Mouse (Mus musculus) E14TG2a.4 (cell line): Measurements from ENCODE around the gene Hinfp.

Experiments
- H3K27me3 ChIP-seq: 2 replicates; pipeline ENCODE4 v1.6.1; 2014; ENCODE audit warnings: low read length, control low read depth; ENCODE audit not compliant: insufficient read depth
- H3K36me3 ChIP-seq: 2 replicates; pipeline ENCODE4 v1.6.1; 2014; ENCODE audit warnings: low read length, control low read depth; ENCODE audit not compliant: insufficient read depth
- H3K4me1 ChIP-seq: replicated peaks from 2 replicates; pipeline ENCODE4 v1.6.1; 2014; ENCODE audit warnings: low read depth, low read length, control low read depth
- H3K4me3 ChIP-seq: replicated peaks from 2 replicates; pipeline ENCODE4 v1.5.1; 2014; ENCODE audit warnings: mild to moderate bottlenecking, low read length
- H3K9me3 ChIP-seq: 2 replicates; pipeline ENCODE4 v1.6.1; 2014; ENCODE audit warnings: low read length, control low read depth
- CTCF ChIP-seq: conservative IDR thresholded peaks from 2 replicates; pipeline ENCODE4 v1.5.1; 2014; ENCODE audit warnings: low read length
- NANOG ChIP-seq: IDR thresholded peaks from 2 replicates; pipeline ENCODE4 v1.6.1; 2014; ENCODE audit warnings: borderline replicate concordance, low read length, mixed read lengths
- POU5F1 ChIP-seq: IDR thresholded peaks from 2 replicates; pipeline ENCODE4 v1.6.1; 2014; ENCODE audit warnings: low read length, borderline replicate concordance

The Hinfp gene

GRCm38 (mm10) chr9:44249181-44250146 is 56.0 kb downstream of the Hinfp start:
- peak; percentile 24 for TF ChIP-seq CTCF
- TF ChIP-seq POU5F1 = no peak
- TF ChIP-seq NANOG = no peak
- no peaks in the 10 kb centered on the region for H3K36me3 ChIP-seq
- peaks cover 54% of the 10 kb centered on the region for H3K27me3 ChIP-seq
- H3K4me1 ChIP-seq = peaks cover 58% of the 10 kb centered on the region
- H3K9me3 ChIP-seq = no peaks in the 10 kb centered on the region
- peak overlapping the region; percentile 55 for H3K4me3 ChIP-seq

GRCm38 (mm10) chr9:44247907-44248306 is 57.6 kb downstream of the Hinfp start:
- TF ChIP-seq POU5F1 (no peak), NANOG (no peak), CTCF (no peak)
- H3K9me3 ChIP-seq = no peaks in the 10 kb centered on the region
- H3K4me1 ChIP-seq = peaks cover 50% of the 10 kb centered on the region

GRCm38 (mm10) chr9:44243621-44244020 is 61.9 kb downstream of the Hinfp start:
- no peak overlapping the region for H3K4me3 ChIP-seq
- TF ChIP-seq CTCF = no peak
- no peak for TF ChIP-seq POU5F1
- no peak for TF ChIP-seq NANOG
- peaks cover 22% of the 10 kb centered on the region for H3K27me3 ChIP-seq
- no peaks in the 10 kb centered on the region for H3K36me3 ChIP-seq
- no peaks in the 10 kb centered on the region for H3K9me3 ChIP-seq
- peaks cover 15% of the 10 kb centered on the region for H3K4me1 ChIP-seq

More at GRCm38 (mm10) chr9:44247907-44248306, 57.6 kb downstream of the Hinfp start:
- Histone ChIP-seq H3K27me3 (peaks cover 44% of the 10 kb centered on the region), H3K36me3 (no peaks in the 10 kb centered on the region), H3K4me3 (0 out of 2 replicates have a peak overlapping the region, but pooled peaks have one; percentile 55)
